Mouse (Mus musculus) hindbrain, embryonic 13.5 days (tissue): Measurements from ENCODE around the gene Gm45021. TPM values are rescaled to one million over a fixed set of nuclear protein-coding genes. Genes with fewer than 3 reads are reported as not detected.
A peak's percentile ranks its signal among the peaks of the same experiment; 100 is the strongest.
"Not testable (repeated sequence)": the region's sequence is repeated elsewhere in the genome, so short reads cannot be mapped to it uniquely, and the experiment has no call there.

Experiments
- ATAC-seq: fragments of 200-750 bp; cut with Nextera tagmentation; 2 replicates; pipeline ENCODE4 v1.8.0; 2017; ENCODE audit warnings: moderate TSS enrichment; ENCODE audit not compliant: low FRiP score
- H3K27ac ChIP-seq: fragments of 300-500 bp; sonication (generic); 2 replicates; pipeline ENCODE4 v1.5.1; 2015; ENCODE audit warnings: inconsistent platforms, mild to moderate bottlenecking, moderate library complexity
- H3K27me3 ChIP-seq: fragments of 300-500 bp; sonication (generic); 2 replicates; pipeline ENCODE4 v1.6.1; 2015; ENCODE audit warnings: mild to moderate bottlenecking, inconsistent platforms
- H3K36me3 ChIP-seq: fragments of 300-500 bp; sonication (generic); 2 replicates; pipeline ENCODE4 v1.6.1; 2015; ENCODE audit warnings: mild to moderate bottlenecking, inconsistent platforms
- H3K4me1 ChIP-seq: fragments of 300-500 bp; sonication (generic); replicated peaks from 2 replicates; pipeline ENCODE4 v1.6.1; 2015; ENCODE audit warnings: inconsistent platforms
- H3K4me2 ChIP-seq: fragments of 300-500 bp; sonication (generic); 2 replicates; pipeline ENCODE4 v1.6.1; 2015; ENCODE audit warnings: inconsistent platforms, mild to moderate bottlenecking, moderate library complexity
- H3K4me3 ChIP-seq: fragments of 300-500 bp; sonication (generic); 2 replicates; pipeline ENCODE4 v1.5.1; 2015; ENCODE audit warnings: mild to moderate bottlenecking, inconsistent platforms
- H3K9ac ChIP-seq: fragments of 300-500 bp; sonication (generic); 2 replicates; pipeline ENCODE4 v1.6.1; 2015; ENCODE audit warnings: mild to moderate bottlenecking, inconsistent platforms
- H3K9me3 ChIP-seq: fragments of 300-500 bp; sonication (generic); 2 replicates; pipeline ENCODE4 v1.6.1; 2016; ENCODE audit warnings: inconsistent platforms
- WGBS: fragments of 180-500 bp; shearing (Covaris S2); methylation state at CpG from one replicate; pipeline ENCODE4 v1.1.7; 2015; 5-methylcytosine and 5-hydroxymethylcytosine counted together
- polyA plus RNA-seq: library from polyadenylated mRNA; unstranded; fragments of >200 nt; fragmentation: Nextera tagmentation; extraction: Ambion mirVana; gene quantifications from 2 replicates; pipeline ENCODE4 v1.2.1, GENCODE M21; 2015

Gm45021 gene
- polyA plus RNA-seq, 1 experiment from 2014 or later: 0.56 TPM

GRCm38 (mm10) chr6:48601271-48602079 lies 12.1 kb downstream of the Gm45021 start, which contains the start of gene Zfp775:
Gene Zfp775, plus strand, starts transcription at chr6:48602063.
- 5% methylated on average over 42 of the region's 42 CpGs for WGBS
- H3K4me1 ChIP-seq: peaks cover 22% of the 10 kb centered on the region

GRCm38 (mm10) chr6:48602080-48602741 lies 12.8 kb downstream of the Gm45021 start:
- H3K4me1 ChIP-seq: peaks cover 22% of the 10 kb centered on the region
- no peaks in the 10 kb centered on the region for H3K27me3 ChIP-seq
- ATAC-seq: peak; percentile 87
- peak overlapping the region; percentile 94 for H3K27ac ChIP-seq
- H3K9ac ChIP-seq: peak overlapping the region; percentile 88
- peak overlapping the region; percentile 80 for H3K4me2 ChIP-seq
- peaks cover 9% of the 10 kb centered on the region for H3K9me3 ChIP-seq
- WGBS: 2% methylated on average over 28 of the region's 28 CpGs
- peaks cover 35% of the 10 kb centered on the region for H3K36me3 ChIP-seq
- H3K4me3 ChIP-seq: peak overlapping the region; percentile 68

More at GRCm38 (mm10) chr6:48601271-48602079, 12.1 kb downstream of the Gm45021 start, which contains the start of gene Zfp775:
- Histone ChIP-seq H3K4me3 (peak within 1 kb of the TSS; percentile 68), H3K36me3 (peaks cover 43% of the 10 kb centered on the region), H3K4me2 (peak within 1 kb of the TSS; percentile 80), H3K27me3 (no peaks in the 10 kb centered on the region), H3K9ac (peak within 1 kb of the TSS; percentile 88), H3K9me3 (peaks cover 16% of the 10 kb centered on the region), H3K27ac (peak within 1 kb of the TSS; percentile 94)
- ATAC-seq: peak; percentile 99

GRCm38 (mm10) chr6:48608124-48608523 lies 18.7 kb downstream of the Gm45021 start:
- Histone ChIP-seq H3K27me3 (no peaks in the 10 kb centered on the region), H3K9me3 (no peaks in the 10 kb centered on the region), H3K4me2 (no peak overlapping the region), H3K36me3 (peaks cover 10% of the 10 kb centered on the region), H3K27ac (no peak overlapping the region), H3K4me1 (peaks cover 16% of the 10 kb centered on the region), H3K4me3 (no peak overlapping the region), H3K9ac (no peak overlapping the region; the same call in 1 of the 2 replicates)
- 71% methylated on average over 2 of the region's 2 CpGs for WGBS
- ATAC-seq: no peak

- ATAC-seq: no peak
- H3K27me3 ChIP-seq: no peaks in the 10 kb centered on the region
- no peak overlapping the region for H3K9ac ChIP-seq
- H3K9me3 ChIP-seq: no peaks in the 10 kb centered on the region
- no peak overlapping the region for H3K27ac ChIP-seq
- no peak overlapping the region for H3K4me2 ChIP-seq
- H3K4me1 ChIP-seq: peaks cover 9% of the 10 kb centered on the region
- 67% methylated on average over 7 of the region's 7 CpGs for WGBS
- H3K4me3 ChIP-seq: no peak overlapping the region
- H3K36me3 ChIP-seq: peaks cover 23% of the 10 kb centered on the region
Measured at GRCm38 (mm10) chr6:48609512-48609911, 20.1 kb downstream of the Gm45021 start.

- WGBS: 79% methylated on average over 3 of the region's 3 CpGs
- no peak for ATAC-seq
- H3K4me3 ChIP-seq: no peak overlapping the region
- no peak overlapping the region for H3K27ac ChIP-seq
- H3K4me1 ChIP-seq: peaks cover 9% of the 10 kb centered on the region
- H3K4me2 ChIP-seq: no peak overlapping the region
- H3K9ac ChIP-seq: 0 out of 2 replicates have a peak overlapping the region, but pooled peaks have one; percentile 6
- H3K36me3 ChIP-seq: peaks cover 28% of the 10 kb centered on the region
- no peaks in the 10 kb centered on the region for H3K27me3 ChIP-seq
- no peaks in the 10 kb centered on the region for H3K9me3 ChIP-seq
Measured at GRCm38 (mm10) chr6:48610657-48611056, 21.2 kb downstream of the Gm45021 start.

GRCm38 (mm10) chr6:48613464-48613863 lies 24.1 kb downstream of the Gm45021 start:
- Histone ChIP-seq H3K9ac (no peak overlapping the region), H3K36me3 (peaks cover 35% of the 10 kb centered on the region), H3K4me2 (no peak overlapping the region), H3K27ac (no peak overlapping the region), H3K9me3 (no peaks in the 10 kb centered on the region), H3K4me3 (no peak overlapping the region), H3K27me3 (no peaks in the 10 kb centered on the region), H3K4me1 (peaks cover 9% of the 10 kb centered on the region)
- ATAC-seq: no peak
- 88% methylated on average over 4 of the region's 4 CpGs for WGBS

- no peaks in the 10 kb centered on the region for H3K27me3 ChIP-seq
- H3K4me1 ChIP-seq: no peaks in the 10 kb centered on the region
- no peak for ATAC-seq
- H3K4me2 ChIP-seq: no peak overlapping the region
- 96% methylated on average over 5 of the region's 5 CpGs for WGBS
- H3K36me3 ChIP-seq: peaks cover 47% of the 10 kb centered on the region
- H3K4me3 ChIP-seq: no peak overlapping the region
- no peak overlapping the region for H3K27ac ChIP-seq
- no peaks in the 10 kb centered on the region for H3K9me3 ChIP-seq
- H3K9ac ChIP-seq: no peak overlapping the region
Measured at GRCm38 (mm10) chr6:48614756-48615155, 25.3 kb downstream of the Gm45021 start.

- H3K9me3 ChIP-seq: no peaks in the 10 kb centered on the region
- H3K27me3 ChIP-seq: peaks cover 1% of the 10 kb centered on the region; the same call in 1 of the 2 replicates
- no peaks in the 10 kb centered on the region for H3K4me1 ChIP-seq
- H3K27ac ChIP-seq: no peak overlapping the region
- H3K4me2 ChIP-seq: no peak overlapping the region
- H3K9ac ChIP-seq: no peak overlapping the region
- H3K4me3 ChIP-seq: no peak overlapping the region
- H3K36me3 ChIP-seq: peaks cover 53% of the 10 kb centered on the region
- ATAC-seq: no peak
- 94% methylated on average over 30 of the region's 30 CpGs for WGBS
Measured at GRCm38 (mm10) chr6:48620031-48620430, 30.6 kb downstream of the Gm45021 start.

GRCm38 (mm10) chr6:48622186-48622843 lies 32.9 kb downstream of the Gm45021 start:
- H3K36me3 ChIP-seq: peaks cover 45% of the 10 kb centered on the region
- H3K27ac ChIP-seq, H3K4me3 ChIP-seq, ATAC-seq, H3K4me2 ChIP-seq, H3K9ac ChIP-seq, H3K9me3 ChIP-seq: not testable (repeated sequence)
- WGBS: 85% methylated on average over 8 of the region's 8 CpGs
- peaks cover 10% of the 10 kb centered on the region for H3K4me1 ChIP-seq
- peaks cover 22% of the 10 kb centered on the region for H3K27me3 ChIP-seq

GRCm38 (mm10) chr6:48623460-48623859 lies 34.0 kb downstream of the Gm45021 start:
- no peak overlapping the region for H3K4me2 ChIP-seq
- peaks cover 33% of the 10 kb centered on the region for H3K27me3 ChIP-seq
- no peaks in the 10 kb centered on the region for H3K9me3 ChIP-seq
- H3K36me3 ChIP-seq: peaks cover 42% of the 10 kb centered on the region
- no peak for ATAC-seq
- no peak overlapping the region for H3K4me3 ChIP-seq
- 39% methylated on average over 1 of the region's 1 CpGs for WGBS
- H3K27ac ChIP-seq: no peak overlapping the region
- no peak overlapping the region for H3K9ac ChIP-seq
- H3K4me1 ChIP-seq: peaks cover 15% of the 10 kb centered on the region

- Histone ChIP-seq H3K27me3 (peaks cover 55% of the 10 kb centered on the region), H3K9ac (peak within 1 kb of the TSS; percentile 69), H3K9me3 (no peaks in the 10 kb centered on the region), H3K27ac (no peak within 1 kb of the TSS), H3K4me3 (peak within 1 kb of the TSS; percentile 53), H3K36me3 (peaks cover 13% of the 10 kb centered on the region), H3K4me2 (peak within 1 kb of the TSS; percentile 75), H3K4me1 (peaks cover 28% of the 10 kb centered on the region)
- ATAC-seq: no peak
- 30% methylated on average over 8 of the region's 8 CpGs for whole genome bisulfite sequencing
Measured at GRCm38 (mm10) chr6:48626464-48626863, 37.1 kb downstream of the Gm45021 start, which contains the start of gene AI854703. Gene AI854703, plus strand, starts transcription at chr6:48626764.

GRCm38 (mm10) chr6:48626984-48627383 lies 37.6 kb downstream of the Gm45021 start:
- under 1% methylated on average over 32 of the region's 32 CpGs for WGBS
- Histone ChIP-seq H3K27me3 (peaks cover 55% of the 10 kb centered on the region), H3K4me1 (peaks cover 28% of the 10 kb centered on the region), H3K27ac (no peak overlapping the region), H3K9ac (peak overlapping the region; percentile 69), H3K9me3 (no peaks in the 10 kb centered on the region), H3K4me3 (peak overlapping the region; percentile 53), H3K36me3 (peaks cover 7% of the 10 kb centered on the region; the same call in 1 of the 2 replicates), H3K4me2 (peak overlapping the region; percentile 75)
- ATAC-seq: peak; percentile 31; the same call in 1 of the 2 replicates
